Mouse (Mus musculus) cerebellum, adult 18-20 months (tissue): ENCODE data around the gene Trabd.
A peak's percentile ranks its signal among the peaks of the same experiment; 100 is the strongest.

Experiments used
- DNase-seq, 2 experiments: peaks; one replicate each; pipeline ENCODE4 v3.0.0; 2021

Trabd gene

DNA sequence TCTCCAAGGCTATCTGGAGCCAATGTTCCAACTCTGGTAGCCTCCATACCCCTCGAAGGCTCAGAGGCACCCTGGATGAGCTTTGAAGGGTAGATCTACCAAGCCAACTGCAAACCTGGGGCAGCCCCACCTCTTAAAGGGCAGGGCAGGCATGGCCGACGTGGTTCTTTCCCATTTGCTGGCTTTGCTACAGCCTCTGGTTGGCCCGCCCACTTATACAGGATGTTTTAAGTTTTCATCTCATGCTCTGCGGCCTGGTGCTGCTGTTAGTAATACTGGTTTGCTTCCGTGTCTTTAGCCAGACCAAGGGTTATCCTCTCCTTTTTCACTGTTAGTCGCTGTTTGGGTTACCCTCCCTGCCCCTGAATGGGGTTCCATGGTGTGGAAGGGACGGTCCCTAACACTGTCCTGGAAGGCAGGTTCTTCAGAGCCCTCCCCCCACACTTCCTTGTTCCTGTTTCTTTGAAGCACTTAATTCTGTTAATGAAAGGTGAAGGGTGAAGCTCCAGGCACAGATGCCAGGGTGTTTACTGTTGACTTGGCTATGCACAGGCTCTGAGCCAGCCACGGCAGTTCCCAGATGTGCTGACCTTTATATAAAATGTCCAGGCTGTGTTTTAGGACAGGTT, 3.4 kb downstream of the Trabd start:
- DNase-seq, result peak; percentile 52 to 64

- DNase-seq, result no peak
Measured at GRCm38 (mm10) chr15:89083906-89084305, 9.0 kb downstream of the Trabd start.

DNA sequence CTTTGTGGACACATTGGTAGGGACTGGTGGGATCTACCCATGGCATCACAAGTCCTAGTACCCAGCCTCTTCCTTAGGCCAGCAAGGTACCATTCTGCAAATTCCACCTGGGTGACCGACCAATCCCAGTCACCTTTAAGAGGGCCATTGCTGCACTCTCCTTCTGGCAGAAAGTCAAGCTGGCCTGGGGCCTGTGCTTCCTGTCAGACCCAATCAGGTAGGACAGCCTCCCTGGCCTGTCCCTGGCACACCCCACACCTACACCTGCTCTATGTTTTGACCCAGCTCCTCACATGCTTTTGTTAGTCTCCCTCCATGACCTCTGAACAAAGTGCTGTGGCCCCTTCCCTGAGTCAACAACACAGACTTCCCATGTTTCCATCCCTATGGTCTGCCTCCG, 9.9 kb downstream of the Trabd start:
- DNase-seq, result no peak

GRCm38 (mm10) chr15:89088607-89089247, 13.8 kb downstream of the Trabd start, which contains the start of gene Selenoo:
TSS of gene Selenoo (plus strand) at chr15:89089084.
- peak; percentile 92 to 96 for DNase-seq

- DNase-seq, result no peak
Measured at GRCm38 (mm10) chr15:89089248-89090051, 14.5 kb downstream of the Trabd start.

DNA sequence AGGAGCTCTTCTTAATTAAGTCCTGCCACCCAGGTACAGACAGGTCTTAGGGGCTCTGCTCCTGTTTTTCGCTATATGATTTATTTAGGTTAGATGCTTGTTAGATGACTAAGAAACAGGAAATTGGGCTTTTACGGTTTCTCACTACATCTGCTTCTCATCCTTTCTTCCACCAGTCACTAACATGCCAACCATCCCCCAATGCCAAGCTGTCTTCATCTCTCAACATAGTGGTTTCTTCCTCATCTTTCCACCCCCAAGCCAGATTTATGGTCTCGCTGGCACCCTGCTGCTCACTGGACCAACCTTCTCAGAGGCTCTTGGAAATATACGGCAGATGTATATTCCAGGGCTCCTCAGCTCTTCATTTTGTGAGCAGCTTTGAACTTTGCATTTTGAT, 15.7 kb downstream of the Trabd start:
- DNase-seq, result no peak

DNA sequence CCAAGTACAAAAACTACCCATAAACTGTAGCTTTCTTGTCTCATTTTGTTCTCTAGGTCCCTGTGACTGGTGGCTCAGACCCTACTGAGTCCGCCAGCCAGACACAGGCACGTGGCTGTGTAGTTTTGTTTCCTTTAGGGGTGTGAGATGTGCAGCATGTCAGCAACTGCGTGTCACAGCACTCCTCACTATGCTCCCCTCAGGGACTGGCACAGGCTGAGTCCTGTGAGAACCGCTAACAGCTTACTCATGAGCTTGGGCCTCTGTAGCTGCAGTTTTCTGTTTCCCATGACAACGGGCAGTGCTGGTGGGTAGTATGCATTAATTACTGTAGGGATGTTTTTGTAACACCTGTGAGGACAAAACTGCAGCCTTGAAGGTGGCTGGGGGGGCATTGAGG, 17.3 kb downstream of the Trabd start:
- DNase-seq, result no peak

GRCm38 (mm10) chr15:89097450-89097849, 22.5 kb downstream of the Trabd start:
- DNase-seq, result no peak

- DNase-seq, result peak; percentile 75 to 76
Measured at GRCm38 (mm10) chr15:89098616-89099015, 23.7 kb downstream of the Trabd start.

- DNase-seq, result no peak
Measured at GRCm38 (mm10) chr15:89100823-89101222, 25.9 kb downstream of the Trabd start.

- DNase-seq, result no peak
Measured at GRCm38 (mm10) chr15:89102646-89103045, 27.7 kb downstream of the Trabd start.

DNA sequence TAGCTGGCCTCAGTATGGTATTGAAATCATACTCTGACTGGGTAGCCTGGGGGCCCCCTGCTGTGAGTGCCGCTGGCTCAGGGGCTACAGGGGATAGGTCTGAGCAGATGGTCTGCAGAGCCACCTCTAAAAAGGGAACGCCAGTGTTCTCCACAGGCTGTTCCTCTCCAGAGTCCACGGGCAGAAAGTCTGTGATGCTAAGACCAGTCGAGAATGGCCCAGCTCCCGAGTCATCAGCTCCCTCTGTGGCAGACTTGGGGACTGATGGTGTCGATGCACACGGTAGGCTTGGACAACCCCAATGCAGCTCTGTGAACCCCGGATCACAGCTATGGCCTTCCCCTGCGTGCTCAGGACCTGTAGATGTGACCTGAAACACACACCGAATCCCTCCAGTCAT, 29.0 kb downstream of the Trabd start:
- DNase-seq, result peak; percentile 76 to 79

DNA sequence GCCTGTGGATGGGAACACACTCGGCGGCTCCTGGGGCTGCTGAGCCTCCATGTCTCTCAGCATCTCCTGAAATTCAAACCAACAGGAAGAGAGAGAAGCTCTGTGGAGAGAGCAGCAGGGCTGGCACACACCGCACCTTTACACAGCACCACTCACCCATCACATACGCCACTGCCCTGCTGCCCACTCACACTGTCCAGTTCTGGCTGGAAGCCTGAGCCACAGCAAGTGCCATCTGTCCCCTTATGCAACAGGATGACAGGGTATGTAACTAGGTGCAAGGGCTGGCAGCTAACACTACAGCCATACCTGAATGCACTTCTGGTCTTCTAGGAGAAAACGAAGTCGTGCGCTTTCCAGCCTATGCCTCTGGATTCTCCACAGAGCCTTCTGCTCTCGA, 29.5 kb downstream of the Trabd start:
- DNase-seq, result peak; percentile 95 to 96

GRCm38 (mm10) chr15:89106073-89106472, 31.1 kb downstream of the Trabd start:
- peak; percentile 82 to 89 for DNase-seq

DNA sequence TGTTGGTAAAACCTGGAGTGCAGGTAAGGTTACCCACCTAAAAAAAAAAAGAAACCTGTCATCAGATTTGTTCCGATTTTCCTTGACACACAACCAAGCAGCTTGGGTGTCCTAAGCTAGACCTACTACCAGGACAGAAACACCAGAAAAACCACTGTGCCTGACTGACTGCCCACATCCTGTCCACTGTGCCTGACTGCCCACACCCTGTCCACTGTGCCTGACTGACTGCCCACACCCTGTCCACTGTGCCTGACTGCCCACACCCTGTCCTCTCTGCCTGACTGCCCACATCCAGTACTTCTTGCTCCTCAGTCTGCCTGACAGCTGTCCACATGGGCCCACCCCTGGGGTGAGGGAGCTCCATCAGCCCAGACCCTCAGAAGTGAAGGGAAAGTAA, 32.1 kb downstream of the Trabd start:
- DNase-seq, result no peak

- DNase-seq, result peak; percentile 74 to 81
Measured at GRCm38 (mm10) chr15:89110147-89110546, 35.2 kb downstream of the Trabd start.

DNA sequence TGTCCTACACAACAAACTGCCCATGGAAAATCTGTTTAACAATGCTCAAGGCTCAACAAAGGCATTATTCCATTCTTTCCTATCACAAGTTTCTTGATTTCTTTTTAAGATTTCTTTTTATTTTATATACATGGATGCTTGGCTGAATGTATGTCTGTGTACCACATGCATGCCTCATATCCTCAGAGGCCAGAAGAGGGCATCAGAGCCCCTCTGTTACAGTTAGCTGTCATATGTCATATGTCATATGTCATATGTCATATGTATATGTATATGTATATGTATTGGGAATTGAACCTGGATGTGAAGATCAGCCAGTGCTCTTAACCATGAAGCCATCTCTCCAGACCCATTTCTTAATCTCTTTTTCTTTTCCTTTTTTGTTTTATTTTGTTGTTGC, 43.1 kb downstream of the Trabd start:
- no peak for DNase-seq

- peak; percentile 94 to 98 for DNase-seq
Measured at GRCm38 (mm10) chr15:89122649-89123366, 47.9 kb downstream of the Trabd start, which contains the start of gene Tubgcp6. TSS of gene Tubgcp6 (minus strand) at chr15:89123112.

DNA sequence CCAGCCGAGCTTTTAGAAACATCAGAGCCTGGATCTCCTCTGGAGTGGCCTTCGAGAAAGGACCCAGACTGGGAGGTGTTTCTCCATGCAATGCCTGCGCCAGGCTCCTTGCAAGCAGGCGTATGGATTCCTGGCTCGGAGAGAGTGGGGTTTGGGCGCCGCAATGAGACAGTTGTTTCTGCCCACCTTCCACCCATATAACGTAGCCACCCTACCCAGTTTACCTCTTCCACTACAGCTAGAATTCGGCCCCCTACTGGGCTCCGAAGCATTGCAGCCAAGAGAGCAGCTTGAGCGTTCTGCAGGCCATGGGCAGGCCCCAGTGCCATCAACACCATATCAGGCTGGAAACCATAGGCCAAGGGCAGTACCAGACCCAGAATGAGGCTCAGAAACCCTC, 48.7 kb downstream of the Trabd start:
- DNase-seq, result peak in 1 of 2 experiments; percentile 60

DNA sequence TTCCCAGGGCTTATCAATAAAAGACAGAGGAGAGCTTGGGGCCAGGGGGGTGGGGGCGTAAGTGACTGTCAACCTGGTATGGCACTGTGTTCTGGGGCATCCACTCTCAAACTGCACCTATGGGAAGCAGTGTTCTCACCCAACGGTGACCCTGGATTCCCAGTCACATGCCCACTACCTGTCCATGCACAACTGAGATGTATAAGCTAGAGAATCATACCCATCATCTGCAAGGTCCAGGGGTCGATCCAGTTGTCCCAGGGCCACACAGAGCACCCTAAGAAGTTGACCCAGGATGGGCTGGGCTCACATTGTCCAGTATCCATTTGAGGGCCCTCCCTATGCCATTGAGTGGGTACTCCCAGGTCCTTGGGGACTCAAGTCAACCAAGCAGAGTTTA, 49.4 kb downstream of the Trabd start:
- DNase-seq, result no peak

DNA sequence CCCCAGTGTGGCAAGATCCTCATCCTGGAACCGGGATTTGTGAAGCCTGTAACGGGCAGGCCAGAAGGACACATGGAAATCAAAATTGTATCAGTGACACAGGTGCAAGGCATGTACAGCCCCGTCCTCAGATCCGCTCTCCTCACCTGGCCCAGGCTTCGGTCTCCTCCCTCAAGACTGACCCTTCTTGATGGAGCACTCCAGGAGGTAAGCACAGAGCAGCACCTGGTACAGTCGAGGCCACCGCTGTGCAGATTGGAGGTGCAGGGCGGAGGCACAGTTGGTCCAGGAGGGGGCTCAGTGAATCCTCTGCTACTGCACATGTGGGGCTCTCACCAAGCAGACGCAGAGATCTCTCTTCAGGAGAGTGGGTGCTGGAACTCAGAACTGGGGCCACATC, 50.4 kb downstream of the Trabd start:
- no peak for DNase-seq

GRCm38 (mm10) chr15:89126622-89127021, 51.7 kb downstream of the Trabd start:
- DNase-seq, result no peak

GRCm38 (mm10) chr15:89127364-89127940, 52.5 kb downstream of the Trabd start:
- no peak for DNase-seq
